Mouse (Mus musculus) intestine, embryonic 16.5 days (tissue): ENCODE results near the gene Trim56. TPM values are rescaled to one million over a fixed set of nuclear protein-coding genes. Genes with fewer than 3 reads are reported as not detected.

Experiments used
- ATAC-seq: fragments of 200-750 bp; cut with Nextera tagmentation; 2 replicates; pipeline ENCODE4 v1.8.0; 2017; ENCODE audit warnings: moderate TSS enrichment, moderate library complexity
- H3K27ac ChIP-seq: fragments of 300-500 bp; sonication (generic); 2 replicates; pipeline ENCODE4 v1.5.1; 2014; ENCODE audit warnings: mild to moderate bottlenecking, low read length
- H3K27me3 ChIP-seq: fragments of 300-500 bp; sonication (generic); replicated peaks from 2 replicates; pipeline ENCODE4 v1.6.1; 2014; ENCODE audit warnings: low read length, control low read depth, mixed read lengths; ENCODE audit not compliant: control insufficient read depth, insufficient read depth
- H3K36me3 ChIP-seq: fragments of 300-500 bp; sonication (generic); 2 replicates; pipeline ENCODE4 v1.6.1; 2014; ENCODE audit warnings: low read length, control low read depth; ENCODE audit not compliant: control insufficient read depth, insufficient read depth
- H3K4me1 ChIP-seq: fragments of 300-500 bp; sonication (generic); 2 replicates; pipeline ENCODE4 v1.6.1; 2014; ENCODE audit warnings: low read length, control low read depth, mixed read lengths; ENCODE audit not compliant: control insufficient read depth, insufficient read depth
- H3K4me2 ChIP-seq: fragments of 300-500 bp; sonication (generic); 2 replicates; pipeline ENCODE4 v1.6.1; 2014; ENCODE audit warnings: low read depth, low read length, control low read depth
- H3K4me3 ChIP-seq: fragments of 300-500 bp; sonication (generic); 2 replicates; pipeline ENCODE4 v1.5.1; 2014; ENCODE audit warnings: mild to moderate bottlenecking, low read length
- H3K9ac ChIP-seq: fragments of 300-500 bp; sonication (generic); 2 replicates; pipeline ENCODE4 v1.6.1; 2014; ENCODE audit warnings: low read depth, low read length
- H3K9me3 ChIP-seq: fragments of 300-500 bp; sonication (generic); 2 replicates; pipeline ENCODE4 v1.6.1; 2016; ENCODE audit warnings: low read length, control low read depth; ENCODE audit not compliant: control insufficient read depth
- WGBS: fragments of 180-500 bp; shearing (Covaris S2); extraction: QIAGEN DNeasy Blood & Tissue Kit; methylation state at CpG from one replicate; pipeline ENCODE4 v1.1.7; 2014; 5-methylcytosine and 5-hydroxymethylcytosine counted together
- polyA plus RNA-seq: library from polyadenylated mRNA; unstranded; fragments of >200 nt; fragmentation: Nextera tagmentation; extraction: Ambion mirVana; gene quantifications from 2 replicates; pipeline ENCODE4 v1.2.1, GENCODE M21; 2015

Trim56 gene
- polyA plus RNA-seq, 1 experiment from 2014 or later: 6.5 TPM

- no peaks in the 10 kb centered on the region for H3K4me1 ChIP-seq
- H3K9ac ChIP-seq: no peak overlapping the region
- H3K36me3 ChIP-seq: no peaks in the 10 kb centered on the region
- H3K4me2 ChIP-seq: no peak overlapping the region
- H3K9me3 ChIP-seq: no peaks in the 10 kb centered on the region
- H3K27ac ChIP-seq: no peak overlapping the region
- no peaks in the 10 kb centered on the region for H3K27me3 ChIP-seq
- no peak overlapping the region for H3K4me3 ChIP-seq
- 26% methylated on average over 11 of the region's 12 CpGs for WGBS
- no peak for ATAC-seq
Observed at GRCm38 (mm10) chr5:137061809-137062481, 54.1 kb downstream of the Trim56 start.

Other genes starting within 250 kb of the Trim56 start
- gene Col26a1, start 233.0 kb downstream of the Trim56 start, polyA plus RNA-seq: 5.5 and 6.8 TPM in 2 replicates
- 43.2 and 52.4 TPM in 2 replicates for gene Ift22, start 208.1 kb downstream of the Trim56 start, polyA plus RNA-seq
- gene Fis1, start 162.9 kb downstream of the Trim56 start, polyA plus RNA-seq: 271 and 281 TPM in 2 replicates
- gene Cldn15, start 149.6 kb downstream of the Trim56 start, polyA plus RNA-seq: 34.8 and 36.6 TPM in 2 replicates
- gene Plod3, start 129.2 kb downstream of the Trim56 start, polyA plus RNA-seq: 40.7 and 44.4 TPM in 2 replicates
- 114 and 120 TPM in 2 replicates for gene Znhit1, start 128.2 kb downstream of the Trim56 start, polyA plus RNA-seq
- 0.50 and 0.64 TPM in 2 replicates for gene Vgf, start 89.8 kb downstream of the Trim56 start, polyA plus RNA-seq
- 284 and 285 TPM in 2 replicates for gene Ap1s1, start 70.1 kb downstream of the Trim56 start, polyA plus RNA-seq
- 0.24 and 0.29 TPM in 2 replicates for gene Serpine1, start 43.9 kb downstream of the Trim56 start, polyA plus RNA-seq
- gene Muc3, start 33.1 kb upstream of the Trim56 start, polyA plus RNA-seq: 5.6 and 6.1 TPM in 2 replicates
- 25.3 and 31.7 TPM in 2 replicates for gene Muc3a, start 96.2 kb upstream of the Trim56 start, polyA plus RNA-seq
- gene Ache, start 171.3 kb upstream of the Trim56 start, polyA plus RNA-seq: 9.0 and 9.3 TPM in 2 replicates
- 9.5 and 10.7 TPM in 2 replicates for gene Ufsp1, start 178.4 kb upstream of the Trim56 start, polyA plus RNA-seq
- 106 and 113 TPM in 2 replicates for gene Srrt, start 191.5 kb upstream of the Trim56 start, polyA plus RNA-seq
- gene Trip6, start 198.2 kb upstream of the Trim56 start, polyA plus RNA-seq: 61.2 and 68.0 TPM in 2 replicates
- gene Slc12a9, start 217.4 kb upstream of the Trim56 start, polyA plus RNA-seq: 14.7 and 15.7 TPM in 2 replicates
- 29.9 and 31.2 TPM in 2 replicates for gene Ephb4, start 233.9 kb upstream of the Trim56 start, polyA plus RNA-seq